Mouse (Mus musculus) lung, postnatal 0 days (tissue): Measurements from ENCODE around the gene Gm37240.

Experiments
- CTCF ChIP-seq: IDR thresholded peaks from 2 replicates; pipeline ENCODE4 v1.5.1; 2016; ENCODE audit warnings: antibody characterized with exemption, mild to moderate bottlenecking
- EP300 ChIP-seq: IDR thresholded peaks from 2 replicates; pipeline ENCODE4 v1.6.1; 2016; ENCODE audit warnings: antibody characterized with exemption, mild to moderate bottlenecking, control low read depth

DNA sequence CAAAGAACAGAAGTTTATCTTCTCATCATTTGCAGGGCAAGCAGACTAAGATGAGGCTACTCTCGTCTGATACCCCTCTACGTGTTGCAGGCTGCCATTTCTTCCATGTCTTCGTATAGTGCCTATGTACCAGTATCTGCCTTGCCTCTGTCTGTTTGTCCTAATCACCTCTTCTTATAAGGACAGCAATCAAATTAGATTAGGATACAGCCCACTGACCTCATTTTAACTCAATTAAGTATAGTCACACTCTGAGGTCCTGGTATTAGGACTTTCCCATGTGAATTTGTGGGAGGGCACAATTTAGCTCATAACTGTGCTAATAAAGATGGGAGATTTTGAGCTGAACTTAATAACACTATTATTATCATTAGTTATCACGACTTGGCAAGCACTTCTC is 738.5 kb downstream of the Gm37240 start:
- TF ChIP-seq CTCF (no peak), EP300 (no peak)
